23 mouse cellular contexts compared by ENCODE assay signal in genomic region chr7:128071816-128072215, GRCm38 (mm10). TPM values are rescaled to one million over a fixed set of nuclear protein-coding genes. Genes with fewer than 3 reads are reported as not detected.
"Had no signal": no experiment of that assay in that cellular context is flagged by ENCODE, and none has a peak within 500 bp of the region (broad histone marks: within the 10 kb centered on the region; RNA-seq: fewer than 3 reads in every experiment).

No protein-coding gene starts in this region.

- DNase-seq: heart, postnatal 10 days; heart, postnatal 14 days; heart, postnatal 4 days; kidney, adult 11 months; kidney, adult 18-20 months; kidney, adult 2 months; kidney, adult 8-10 months; kidney, adult 9 months; kidney, postnatal 10 days; kidney, postnatal 14 days; kidney, postnatal 25 days; kidney, postnatal 36 days; kidney, postnatal 4 days; layer of hippocampus, adult 9-11 months; layer of hippocampus, postnatal 36 days had no signal

RNA-seq across cellular contexts. Expression of gene Gm49368, which starts 9.3 kb away (rescaled TPM):
- total RNA-seq: heart, postnatal 10 days; heart, postnatal 14 days; heart, postnatal 25 days; heart, postnatal 4 days; hematopoietic stem cell, adult 5-6 weeks; hindbrain, postnatal 0 days; layer of hippocampus, adult 2 months; layer of hippocampus, postnatal 10 days; layer of hippocampus, postnatal 25 days; layer of hippocampus, postnatal 36 days; left cerebral cortex, adult 18-20 months; left cerebral cortex, adult 2 months had no signal

RNA-seq across cellular contexts. Expression of gene Itgax, which starts 57.5 kb away (rescaled TPM):
- total RNA-seq: layer of hippocampus, postnatal 10 days had no signal
